Mouse (Mus musculus): Measurements from ENCODE around the gene Olfr695. TPM values are rescaled to one million over a fixed set of nuclear protein-coding genes. Genes with fewer than 3 reads are reported as not detected.
"Not testable (repeated sequence)": the region's sequence is repeated elsewhere in the genome, so short reads cannot be mapped to it uniquely, and the experiment has no call there.

The Olfr695 gene
- polyA plus RNA-seq (2012; ENCODE audit: insufficient read depth, insufficient read length, low replicate concordance, missing spikeins), result not detected in 2 replicates

DNA sequence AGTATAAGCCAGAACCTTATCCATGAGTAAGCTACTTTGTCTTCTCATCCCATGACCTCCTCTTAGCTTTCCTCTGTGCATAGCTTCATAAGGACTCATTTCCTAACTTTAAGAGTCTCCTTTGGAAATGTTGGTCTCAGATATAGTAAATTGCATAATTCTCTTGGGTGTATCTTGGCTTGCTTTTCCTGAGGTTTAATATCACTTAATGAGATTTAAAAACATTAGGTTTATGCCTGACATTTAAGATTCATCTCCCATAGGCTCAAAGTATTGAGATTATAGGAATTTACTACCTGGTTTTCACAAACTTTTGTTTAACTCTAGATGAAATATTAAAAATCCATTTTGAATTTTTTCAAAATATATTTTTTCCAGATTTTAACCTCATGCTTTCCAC lies at the start of gene Olfr695:
Gene Olfr695, minus strand, starts transcription at position 101 of the 400 bp plus-strand sequence.
- no peak within 1 kb of the TSS for H3K4me3 ChIP-seq (ENCODE audit: insufficient read depth, low read depth, low read length)
- no peaks in the 10 kb centered on the region for H3K4me1 ChIP-seq (ENCODE audit: control insufficient read depth, insufficient read depth, low read length)
- no peak for TF ChIP-seq CTCF (IDR thresholded peaks at IDR 0.05; ENCODE audit: insufficient read depth, low read depth, low read length)
- H3K27ac ChIP-seq (ENCODE audit: insufficient read depth, low read depth, low read length), result no peak within 1 kb of the TSS

DNA sequence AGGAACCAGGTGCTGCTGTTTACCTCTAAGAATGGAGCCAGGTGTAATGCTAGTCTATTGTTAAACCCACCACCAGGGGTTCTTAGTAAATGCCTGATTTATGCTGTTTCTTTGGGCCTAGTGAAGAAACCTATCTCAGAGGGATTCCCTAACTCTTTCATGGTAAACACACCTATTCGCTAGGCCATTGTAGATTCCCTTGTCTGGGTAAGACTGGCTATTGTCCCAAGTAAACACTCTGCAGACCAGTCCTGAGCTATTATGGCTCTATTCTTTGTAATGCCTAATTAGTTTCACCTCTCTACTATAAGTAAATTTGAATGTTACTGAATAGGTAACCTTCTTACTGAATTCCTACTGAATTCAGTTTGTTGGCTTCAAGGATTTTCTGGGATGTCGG lies 44.8 kb upstream of the Olfr695 start:
- 91% methylated on average over 2 of the region's 2 CpGs for WGBS
- H3K4me3 ChIP-seq (ENCODE audit: insufficient read depth, low read depth, low read length); H3K4me1 ChIP-seq (ENCODE audit: control insufficient read depth, insufficient read depth, low read length); H3K27ac ChIP-seq (ENCODE audit: insufficient read depth, low read depth, low read length): not testable (repeated sequence)

DNA sequence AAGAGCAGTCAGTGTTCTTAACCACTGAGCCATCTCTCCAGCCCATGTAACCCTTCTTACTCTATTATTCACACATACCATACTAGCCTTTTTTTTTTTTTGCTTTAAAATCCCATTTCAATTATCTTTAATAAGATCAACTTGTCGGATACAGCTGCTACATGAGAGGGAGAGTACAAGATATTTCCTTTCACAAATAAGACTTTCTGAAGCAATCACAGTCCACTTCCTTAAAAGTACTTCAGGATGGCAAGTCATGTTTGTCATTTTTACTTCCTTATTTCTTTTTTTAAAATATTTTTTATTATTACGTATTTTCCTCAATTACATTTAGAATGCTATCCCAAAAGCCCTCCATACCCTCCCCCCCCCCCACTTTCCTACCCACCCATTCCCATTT lies 42.6 kb upstream of the Olfr695 start:
- Histone ChIP-seq H3K4me1 (ENCODE audit: control insufficient read depth, insufficient read depth, low read length) (no peaks in the 10 kb centered on the region), H3K27ac (ENCODE audit: insufficient read depth, low read depth, low read length) (no peak overlapping the region), H3K4me3 (ENCODE audit: insufficient read depth, low read depth, low read length) (no peak overlapping the region)
- TF ChIP-seq CTCF (IDR thresholded peaks at IDR 0.05; ENCODE audit: insufficient read depth, low read depth, low read length), result no peak
- no peak for TF ChIP-seq POLR2A (IDR thresholded peaks at IDR 0.05; ENCODE audit: insufficient read depth, low read depth, low read length)
- whole genome bisulfite sequencing, result 86% methylated on average over 2 of the region's 2 CpGs

DNA sequence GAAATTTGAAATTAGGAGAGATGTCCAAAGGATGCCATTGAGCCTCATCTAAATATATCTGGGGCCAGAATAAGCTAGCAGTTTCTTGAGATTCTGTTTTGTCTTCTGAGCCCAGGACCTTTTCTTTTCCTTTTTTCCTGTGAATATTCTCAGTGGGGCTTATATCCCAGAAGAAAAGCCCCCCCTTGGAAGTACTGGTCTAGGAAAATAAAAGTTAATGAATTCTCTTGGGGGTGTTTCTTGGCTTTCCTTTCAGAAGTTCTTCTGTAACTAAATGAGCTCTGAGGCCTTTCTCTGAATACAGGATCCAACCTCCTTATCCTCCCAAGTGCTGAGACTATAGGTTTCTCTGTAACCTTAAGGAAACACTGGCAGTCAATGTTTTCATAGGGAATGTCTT lies 39.1 kb upstream of the Olfr695 start, which contains the start of gene Olfr698:
Gene Olfr698, minus strand, starts transcription at position 101 of the 400 bp plus-strand sequence.
- no peak within 1 kb of the TSS for H3K4me3 ChIP-seq (ENCODE audit: insufficient read depth, low read depth, low read length)
- no peak for TF ChIP-seq POLR2A (IDR thresholded peaks at IDR 0.05; ENCODE audit: insufficient read depth, low read depth, low read length)
- TF ChIP-seq CTCF (IDR thresholded peaks at IDR 0.05; ENCODE audit: insufficient read depth, low read depth, low read length), result no peak
- no peak within 1 kb of the TSS for H3K27ac ChIP-seq (ENCODE audit: insufficient read depth, low read depth, low read length)
- no peaks in the 10 kb centered on the region for H3K4me1 ChIP-seq (ENCODE audit: control insufficient read depth, insufficient read depth, low read length)

DNA sequence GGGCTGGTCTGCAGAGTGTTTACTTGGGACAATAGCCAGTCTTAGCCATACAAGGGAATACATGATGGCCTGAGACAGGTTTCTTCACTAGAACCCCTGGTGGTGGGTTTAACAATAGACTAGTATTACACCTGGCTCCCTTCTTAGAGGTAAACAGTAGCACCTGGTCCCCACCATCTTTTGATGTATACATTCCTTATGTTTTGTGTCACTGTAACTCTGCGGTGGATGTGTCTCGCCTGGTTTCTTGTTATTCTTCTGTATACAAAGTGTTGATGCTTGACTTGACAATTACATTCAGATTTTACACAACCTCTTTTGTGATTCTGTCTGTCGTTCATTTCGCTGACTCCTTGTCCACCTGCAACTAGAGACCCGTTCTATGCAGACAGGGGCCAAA lies 29.6 kb upstream of the Olfr695 start:
- no peak for TF ChIP-seq CTCF (IDR thresholded peaks at IDR 0.05; ENCODE audit: insufficient read depth, low read depth, low read length)
- TF ChIP-seq POLR2A (IDR thresholded peaks at IDR 0.05; ENCODE audit: insufficient read depth, low read depth, low read length), result no peak
- H3K4me3 ChIP-seq (ENCODE audit: insufficient read depth, low read depth, low read length), result no peak overlapping the region
- 87% methylated on average over 5 of the region's 5 CpGs for WGBS
- no peaks in the 10 kb centered on the region for H3K4me1 ChIP-seq (ENCODE audit: control insufficient read depth, insufficient read depth, low read length)
- H3K27ac ChIP-seq (ENCODE audit: insufficient read depth, low read depth, low read length), result no peak overlapping the region

DNA sequence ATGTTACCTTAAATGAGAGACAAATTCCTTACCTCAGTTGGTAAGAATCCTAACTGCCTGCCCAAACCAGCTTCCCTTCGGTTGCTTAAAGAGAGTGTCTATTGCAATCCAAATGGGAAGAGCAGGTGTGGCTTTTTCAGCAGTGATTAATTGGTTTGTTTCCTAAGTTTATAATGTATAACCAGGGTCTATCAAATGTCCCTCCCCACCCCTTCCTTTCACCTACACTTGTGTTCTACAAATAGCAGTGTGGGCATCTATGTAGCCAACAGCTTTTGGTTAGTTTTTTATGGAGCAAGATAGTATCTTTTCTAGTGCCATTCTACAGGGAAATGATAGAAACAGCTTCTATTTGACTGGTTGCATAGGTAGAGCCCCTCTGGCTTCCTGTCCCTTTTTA lies 26.1 kb upstream of the Olfr695 start, which contains the start of gene Olfr697:
Gene Olfr697, minus strand, starts transcription at position 101 of the 400 bp plus-strand sequence.
- Histone ChIP-seq H3K4me1 (ENCODE audit: control insufficient read depth, insufficient read depth, low read length) (no peaks in the 10 kb centered on the region), H3K27ac (ENCODE audit: insufficient read depth, low read depth, low read length) (no peak within 1 kb of the TSS), H3K4me3 (ENCODE audit: insufficient read depth, low read depth, low read length) (no peak within 1 kb of the TSS)
- TF ChIP-seq POLR2A (IDR thresholded peaks at IDR 0.05; ENCODE audit: insufficient read depth, low read depth, low read length) (no peak), CTCF (IDR thresholded peaks at IDR 0.05; ENCODE audit: insufficient read depth, low read depth, low read length) (no peak)
- WGBS, result 81% methylated on average over 1 of the region's 1 CpGs

DNA sequence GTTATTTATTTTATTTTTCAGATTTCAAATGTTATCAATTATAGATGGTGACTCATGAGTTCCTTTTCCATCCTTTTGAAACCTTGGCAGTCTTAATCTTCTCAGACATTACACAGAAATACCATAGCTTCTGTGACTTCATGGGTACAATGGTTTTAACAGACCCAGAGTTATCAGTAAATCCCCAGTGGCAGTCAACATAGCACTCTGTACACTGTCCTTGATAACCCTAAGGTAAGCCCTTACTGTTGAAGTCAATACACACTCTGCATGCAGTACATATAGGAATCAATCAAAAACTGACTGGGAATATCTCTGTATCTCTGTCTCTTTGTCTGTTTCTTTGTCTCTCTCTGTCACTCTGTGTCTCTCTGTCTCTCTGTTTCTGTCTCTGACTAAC lies 20.8 kb upstream of the Olfr695 start:
- Histone ChIP-seq H3K4me3 (ENCODE audit: insufficient read depth, low read depth, low read length) (no peak overlapping the region), H3K4me1 (ENCODE audit: control insufficient read depth, insufficient read depth, low read length) (no peaks in the 10 kb centered on the region), H3K27ac (ENCODE audit: insufficient read depth, low read depth, low read length) (no peak overlapping the region)
- no peak for TF ChIP-seq POLR2A (IDR thresholded peaks at IDR 0.05; ENCODE audit: insufficient read depth, low read depth, low read length)

DNA sequence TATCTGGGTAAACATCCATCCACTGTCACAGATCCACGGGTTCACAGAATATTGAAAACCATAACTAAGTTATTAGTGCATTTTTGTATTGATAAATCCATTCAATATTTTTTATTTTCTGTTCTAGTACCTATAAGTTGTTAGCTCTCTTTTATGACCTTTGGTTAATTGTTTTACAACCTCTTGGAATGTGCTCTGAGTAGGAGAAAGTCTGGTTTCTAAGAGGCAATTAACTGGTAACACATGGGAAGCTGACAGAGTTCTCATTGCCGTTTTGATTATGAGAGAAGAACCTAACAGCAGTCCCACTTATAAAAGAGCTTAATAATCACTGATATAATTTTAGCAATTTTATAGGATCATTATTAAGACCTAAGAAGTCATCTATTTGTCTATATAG lies 17.5 kb upstream of the Olfr695 start:
- no peak for TF ChIP-seq POLR2A (IDR thresholded peaks at IDR 0.05; ENCODE audit: insufficient read depth, low read depth, low read length)
- TF ChIP-seq CTCF (IDR thresholded peaks at IDR 0.05; ENCODE audit: insufficient read depth, low read depth, low read length), result no peak
- Histone ChIP-seq H3K4me3 (ENCODE audit: insufficient read depth, low read depth, low read length) (no peak overlapping the region), H3K27ac (ENCODE audit: insufficient read depth, low read depth, low read length) (no peak overlapping the region), H3K4me1 (ENCODE audit: control insufficient read depth, insufficient read depth, low read length) (no peaks in the 10 kb centered on the region)
- 66% methylated on average over 2 of the region's 2 CpGs for WGBS

DNA sequence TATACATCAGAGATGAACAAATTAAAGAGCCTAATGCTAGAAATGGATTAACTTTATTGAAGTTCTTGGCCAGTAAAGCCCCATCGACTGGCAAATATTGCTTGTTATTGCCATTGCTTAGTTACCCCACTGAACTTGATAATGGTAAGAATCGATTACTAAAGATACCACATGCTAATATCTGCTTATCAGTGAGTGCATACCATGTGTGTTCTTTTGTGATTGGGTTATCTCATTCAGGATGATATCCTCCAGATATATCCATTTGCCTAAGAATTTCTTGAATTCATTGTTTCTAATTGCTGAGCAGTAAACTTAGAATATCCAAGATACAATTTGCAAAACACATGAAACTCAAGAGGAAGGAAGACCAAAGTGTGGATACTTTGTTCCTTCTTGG lies 9.5 kb upstream of the Olfr695 start:
- 90% methylated on average over 2 of the region's 2 CpGs for WGBS
- not testable (repeated sequence) for H3K4me1 ChIP-seq (ENCODE audit: control insufficient read depth, insufficient read depth, low read length); H3K27ac ChIP-seq (ENCODE audit: insufficient read depth, low read depth, low read length); H3K4me3 ChIP-seq (ENCODE audit: insufficient read depth, low read depth, low read length)

DNA sequence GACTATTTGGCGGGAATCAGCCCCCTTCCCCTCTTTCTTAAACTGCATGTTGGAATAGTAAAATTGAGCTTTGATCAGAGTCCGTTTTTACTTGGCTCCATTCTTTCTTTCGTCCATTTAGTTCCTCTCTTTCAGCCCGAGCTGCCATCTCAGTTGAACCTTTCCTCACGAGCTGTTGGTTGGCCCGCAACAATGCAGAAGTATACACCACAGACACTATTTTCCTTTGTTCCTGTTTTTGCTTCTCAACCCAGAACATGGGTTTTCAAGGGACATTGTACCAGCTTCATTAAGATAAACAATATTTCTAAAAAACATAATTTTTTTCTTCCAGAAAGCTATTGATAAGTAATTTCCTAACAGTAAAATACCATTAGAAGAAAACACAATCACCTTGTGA lies 4.7 kb downstream of the Olfr695 start:
- Histone ChIP-seq H3K4me1 (ENCODE audit: control insufficient read depth, insufficient read depth, low read length) (no peaks in the 10 kb centered on the region), H3K4me3 (ENCODE audit: insufficient read depth, low read depth, low read length) (no peak overlapping the region), H3K27ac (ENCODE audit: insufficient read depth, low read depth, low read length) (no peak overlapping the region)
- TF ChIP-seq POLR2A (IDR thresholded peaks at IDR 0.05; ENCODE audit: insufficient read depth, low read depth, low read length), result no peak
- TF ChIP-seq CTCF (IDR thresholded peaks at IDR 0.05; ENCODE audit: insufficient read depth, low read depth, low read length), result no peak
- WGBS, result 87% methylated on average over 6 of the region's 6 CpGs

DNA sequence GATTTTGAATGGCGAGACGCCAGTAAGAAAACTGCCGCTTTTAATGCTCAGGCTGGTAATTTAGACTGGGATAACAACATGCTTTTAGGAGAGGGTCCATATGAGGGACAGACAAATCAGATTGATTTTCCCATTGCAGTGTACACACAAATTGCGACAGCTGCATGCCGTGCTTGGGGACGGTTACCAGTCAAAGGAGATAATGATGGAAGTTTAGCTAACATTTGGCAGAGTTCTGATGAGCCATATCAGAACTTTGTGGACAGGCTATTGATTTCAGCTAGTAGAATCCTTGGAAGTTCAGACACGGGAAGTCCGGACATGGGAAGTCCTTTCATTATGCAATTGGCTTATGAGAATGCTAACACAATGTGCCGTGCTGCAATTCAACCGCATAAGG lies 8.5 kb downstream of the Olfr695 start:
- H3K27ac ChIP-seq (ENCODE audit: insufficient read depth, low read depth, low read length); H3K4me1 ChIP-seq (ENCODE audit: control insufficient read depth, insufficient read depth, low read length); H3K4me3 ChIP-seq (ENCODE audit: insufficient read depth, low read depth, low read length): not testable (repeated sequence)
- 86% methylated on average over 10 of the region's 10 CpGs for WGBS
